Mouse (Mus musculus) adrenal gland, adult 2 months (tissue): ENCODE data around the gene Naa20. TPM values are rescaled to one million over a fixed set of nuclear protein-coding genes. Genes with fewer than 3 reads are reported as not detected.

ENCODE experiments used
- DNase-seq: peaks from one replicate; pipeline ENCODE4 v3.0.0; 2021
- microRNA-seq, 2 experiments: library from miRNA; unstranded; fragments of <30 nt; microRNA quantifications; one replicate each; pipeline ENCODE4 v1.2.0; 2021
- polyA plus RNA-seq: library from polyadenylated mRNA; depleted of rRNA; stranded (reverse); fragments of >200 nt; gene quantifications from 2 replicates; pipeline ENCODE4 v1.2.3, GENCODE M21; 2012; rRNA removed
- total RNA-seq, 2 experiments: library from RNA; stranded (reverse); gene quantifications; 2 replicates each; pipeline ENCODE4 v1.2.3; 2021

The Naa20 gene
- total and polyA plus RNA-seq, 3 experiments: 14.0 to 64.1 (median 47.3) TPM

GRCm38 (mm10) chr2:145949475-145950068, 47.7 kb downstream of the Naa20 start:
- DNase-seq: no peak

- no peak for DNase-seq
Observed at GRCm38 (mm10) chr2:145950239-145950638, 48.3 kb downstream of the Naa20 start.

GRCm38 (mm10) chr2:145952726-145953125, 50.8 kb downstream of the Naa20 start:
- DNase-seq: no peak

GRCm38 (mm10) chr2:145955844-145956243, 53.9 kb downstream of the Naa20 start:
- no peak for DNase-seq

- DNase-seq: no peak
Observed at GRCm38 (mm10) chr2:145956318-145956717, 54.4 kb downstream of the Naa20 start.

GRCm38 (mm10) chr2:145957450-145957849, 55.6 kb downstream of the Naa20 start:
- no peak for DNase-seq

- DNase-seq: no peak
Observed at GRCm38 (mm10) chr2:145958097-145958496, 56.2 kb downstream of the Naa20 start.

- no peak for DNase-seq
Observed at GRCm38 (mm10) chr2:145958551-145958950, 56.7 kb downstream of the Naa20 start.

GRCm38 (mm10) chr2:145961861-145962260, 60.0 kb downstream of the Naa20 start:
- DNase-seq: no peak

Small RNAs within 50 kb of the gene (microRNA-seq; reads per million reads assigned to microRNA genes)
- gene Gm25026: 0 reads per million in 2 experiments

Other genes with a start within 250 kb of the Naa20 start
- gene Rin2, start 226.9 kb upstream of the Naa20 start, total RNA-seq: 10 to 100 TPM; 23.0 to 31.9 TPM
- 4.3 and 4.8 TPM in 2 replicates for gene Rin2, start 226.9 kb upstream of the Naa20 start, polyA plus RNA-seq
- 10 to 100 TPM; 47.1 to 57.1 TPM for gene Cfap61, start 32.7 kb downstream of the Naa20 start, total RNA-seq
- 36.1 and 37.0 TPM in 2 replicates for gene Cfap61, start 32.7 kb downstream of the Naa20 start, polyA plus RNA-seq
- gene Crnkl1, start 32.9 kb downstream of the Naa20 start, total RNA-seq: 10 to 100 TPM; 28.2 to 28.9 TPM
- 6.6 and 7.5 TPM in 2 replicates for gene Crnkl1, start 32.9 kb downstream of the Naa20 start, polyA plus RNA-seq